Mouse (Mus musculus) CH12.LX (cell line): Measurements from ENCODE around the gene Gm39566. TPM values are rescaled to one million over a fixed set of nuclear protein-coding genes. Genes with fewer than 3 reads are reported as not detected.

Source experiments
- DNase-seq: peaks from one replicate; pipeline ENCODE4 v3.0.0-alpha.2; 2013; ENCODE audit errors: extremely low read depth
- H3K27ac ChIP-seq: 2 replicates; pipeline ENCODE4 v1.5.1; 2012; ENCODE audit warnings: low read depth, mild to moderate bottlenecking, control low read depth, moderate library complexity; ENCODE audit not compliant: insufficient read depth
- H3K27me3 ChIP-seq: replicated peaks from 2 replicates; pipeline ENCODE3; 2012; ENCODE audit warnings: inconsistent platforms
- H3K36me3 ChIP-seq, 2 experiments: replicated peaks in 1 of 2; 2 replicates each; pipeline versions ENCODE3 to v1.6.1; 2012; ENCODE audit warnings: inconsistent platforms in 1 of 2, low read length in 1 of 2, mild to moderate bottlenecking in 1 of 2, mixed read lengths in 1 of 2, moderate library complexity in 1 of 2; ENCODE audit not compliant: control insufficient read depth in 1 of 2, insufficient read depth in 1 of 2
- H3K4me1 ChIP-seq, 2 experiments: 2 replicates each; pipeline ENCODE4 v1.6.1; 2012; ENCODE audit warnings: inconsistent platforms in 1 of 2, moderate library complexity in 1 of 2; ENCODE audit not compliant: insufficient read depth in 2 of 2, control insufficient read depth in 1 of 2
- H3K4me2 ChIP-seq: 2 replicates; pipeline ENCODE4 v1.6.1; 2012; ENCODE audit warnings: low read depth, mild to moderate bottlenecking, control low read depth; ENCODE audit not compliant: poor library complexity, insufficient read depth, severe bottlenecking
- H3K4me3 ChIP-seq, 3 experiments: fragments of 150-350 bp in 1 of 3; sonication (generic) in 1 of 3; replicated peaks in 1 of 3; 2 replicates each; pipeline versions ENCODE3 to v1.5.1; 2011 to 2012; ENCODE audit warnings: low read depth in 2 of 3, low read length in 2 of 3, mild to moderate bottlenecking in 2 of 3, moderate library complexity in 2 of 3, control low read depth in 1 of 3, improper control_type of control experiment in 1 of 3, inconsistent platforms in 1 of 3, mixed read lengths in 1 of 3; ENCODE audit not compliant: poor library complexity in 1 of 3
- H3K79me2 ChIP-seq: replicated peaks from 2 replicates; pipeline ENCODE4 v1.6.1; 2012; ENCODE audit warnings: mild to moderate bottlenecking, moderate library complexity; ENCODE audit not compliant: control insufficient read depth, poor library complexity, insufficient read depth, severe bottlenecking; ENCODE audit errors: extremely low read depth
- H3K9ac ChIP-seq: 2 replicates; pipeline ENCODE4 v1.6.1; 2012; ENCODE audit warnings: low read depth, mild to moderate bottlenecking, control low read depth, moderate library complexity; ENCODE audit not compliant: insufficient read depth
- H3K9me3 ChIP-seq: replicated peaks from 2 replicates; pipeline ENCODE3; 2012; ENCODE audit warnings: low read length, inconsistent platforms, mixed read lengths
- E2F4 ChIP-seq: IDR thresholded peaks from 2 replicates; pipeline ENCODE4 v1.6.1; 2011; ENCODE audit warnings: low read depth, low read length, improper control_type of control experiment; ENCODE audit not compliant: insufficient replicate concordance
- EP300 ChIP-seq: IDR thresholded peaks from 2 replicates; pipeline ENCODE4 v1.6.1; 2011; ENCODE audit warnings: low read length, improper control_type of control experiment
- GABPA ChIP-seq: IDR thresholded peaks from 2 replicates; pipeline ENCODE4 v1.6.1; 2012; ENCODE audit warnings: low read depth, low read length, improper control_type of control experiment, inconsistent platforms; ENCODE audit not compliant: insufficient replicate concordance
- IRF4 ChIP-seq: IDR thresholded peaks from 2 replicates; pipeline ENCODE4 v1.6.1; 2014; ENCODE audit warnings: low read depth, mild to moderate bottlenecking, inconsistent platforms, low read length, improper control_type of control experiment
- MAFK ChIP-seq: IDR thresholded peaks from 2 replicates; pipeline ENCODE4 v1.6.1; 2011; ENCODE audit warnings: low read length, improper control_type of control experiment; ENCODE audit not compliant: insufficient replicate concordance
- MAX ChIP-seq: IDR thresholded peaks from 2 replicates; pipeline ENCODE4 v1.6.1; 2011; ENCODE audit warnings: low read length, improper control_type of control experiment
- MXI1 ChIP-seq: IDR thresholded peaks from 2 replicates; pipeline ENCODE4 v1.6.1; 2011; ENCODE audit warnings: mild to moderate bottlenecking, low read depth, low read length, improper control_type of control experiment
- NELFE ChIP-seq: IDR thresholded peaks from 2 replicates; pipeline ENCODE4 v1.6.1; 2011; ENCODE audit warnings: low read depth, low read length, improper control_type of control experiment
- POLR2A ChIP-seq: IDR thresholded peaks from 2 replicates; pipeline ENCODE4 v1.6.1; 2011; ENCODE audit warnings: low read depth, mild to moderate bottlenecking, improper control_type of control experiment, low read length
- POLR2AphosphoS2 ChIP-seq: IDR thresholded peaks from 2 replicates; pipeline ENCODE4 v1.6.1; 2011; ENCODE audit warnings: low read depth, low read length, improper control_type of control experiment
- RCOR1 ChIP-seq: conservative IDR thresholded peaks from 2 replicates; pipeline ENCODE4 v1.6.1; 2012; ENCODE audit warnings: low read depth, mild to moderate bottlenecking, inconsistent platforms, low read length, improper control_type of control experiment
- SMC3 ChIP-seq: IDR thresholded peaks from 2 replicates; pipeline ENCODE4 v1.6.1; 2011; ENCODE audit warnings: low read depth, low read length, improper control_type of control experiment
- ZMIZ1 ChIP-seq: IDR thresholded peaks from 2 replicates; pipeline ENCODE4 v1.6.1; 2012; ENCODE audit warnings: low read depth, mild to moderate bottlenecking, inconsistent platforms, low read length, improper control_type of control experiment
- dilution Hi-C: fragments of 300-500 bp; cut with MboI; formaldehyde crosslinking; loops from 2 replicates; pipeline ENCODE4 v1.14.3; 2020; ENCODE audit warnings: low sequenced_read_pairs; ENCODE audit not compliant: extremely low pct_unique_long_range_greater_than_20kb, extremely low pct_ligation_motif_present
- in situ Hi-C: fragments of 300-500 bp; cut with MboI; formaldehyde crosslinking; loops from 3 replicates; pipeline ENCODE4 v1.14.3; 2019; ENCODE audit warnings: low sequenced_read_pairs, low pct_ligation_motif_present, low pct_unique_long_range_greater_than_20kb, mixed read lengths
- polyA plus RNA-seq: library from polyadenylated mRNA; unstranded; fragments of >175 nt; gene quantifications from 2 replicates; pipeline ENCODE4 v1.2.1, GENCODE M21; 2012; ENCODE audit warnings: low read depth; ENCODE audit not compliant: insufficient read length
- total RNA-seq, 2 experiments: library from RNA; depleted of rRNA; stranded (reverse); fragments of 300-350 nt in 1 of 2; fragments of >200 nt in 1 of 2; gene quantifications; 2 replicates each; pipeline ENCODE4 v1.2.3; 2012 to 2014

Gm39566 gene
- total and polyA plus RNA-seq, 3 experiments = not detected

- Histone ChIP-seq H3K9me3 (no peaks in the 10 kb centered on the region), H3K4me2 (no peak overlapping the region), H3K36me3 (peaks cover 0 to 2% of the 10 kb centered on the region in 2 experiments), H3K9ac (no peak overlapping the region), H3K4me3 (no peak overlapping the region), H3K27ac (no peak overlapping the region), H3K4me1 (peaks cover 10% of the 10 kb centered on the region in 2 experiments)
- no peak for DNase-seq
- TF ChIP-seq RCOR1 = no peak
- TF ChIP-seq, all 38 proteins: peak for 0
- Histone ChIP-seq H3K79me2 (no peaks in the 10 kb centered on the region), H3K27me3 (peaks cover 57% of the 10 kb centered on the region)
- dilution Hi-C loops = no loop called here
- in situ Hi-C loops = no loop called here
These were observed 18.5 kb upstream of the Gm39566 start for GRCm38 (mm10) chr11:69833554-69833953.

DNA sequence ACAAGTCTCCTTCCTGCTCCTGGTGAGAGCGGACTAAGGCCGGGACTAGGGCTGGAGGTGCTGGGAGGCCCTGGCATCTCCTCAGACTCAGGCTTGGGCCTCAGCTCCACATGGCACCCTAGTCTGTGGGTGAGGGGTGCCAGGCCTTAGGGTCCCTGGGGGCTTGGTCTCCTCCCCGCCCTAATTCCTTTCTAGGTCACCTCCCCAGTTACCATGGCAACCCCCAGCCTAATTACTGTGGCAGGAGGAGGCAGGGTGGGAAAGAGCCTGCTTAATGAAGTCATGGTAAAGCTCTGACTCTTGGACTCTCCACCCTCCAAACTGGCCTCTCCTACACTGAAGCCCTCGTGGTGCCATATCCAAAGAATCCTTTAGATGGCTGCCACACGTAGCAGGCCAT is 13.7 kb upstream of the Gm39566 start:
- TF ChIP-seq POLR2A (no peak), SMC3 (no peak), GABPA (no peak), MXI1 (no peak), ZMIZ1 (no peak), E2F4 (no peak), POLR2AphosphoS2 (no peak), MAFK (no peak), NELFE (no peak)
- in situ Hi-C loops (no loop called here), dilution Hi-C loops (no loop called here)
- Histone ChIP-seq H3K4me2 (no peak overlapping the region), H3K79me2 (no peaks in the 10 kb centered on the region), H3K27ac (no peak overlapping the region), H3K4me1 (peaks cover 1 to 3% of the 10 kb centered on the region in 2 experiments; a peak in 2 of 4 replicates), H3K9me3 (peaks cover 10% of the 10 kb centered on the region), H3K36me3 (peaks cover 0 to 5% of the 10 kb centered on the region in 2 experiments), H3K27me3 (peaks cover 35% of the 10 kb centered on the region), H3K4me3 (no peak overlapping the region), H3K9ac (no peak overlapping the region)
- DNase-seq = no peak

- Histone ChIP-seq H3K79me2 (no peaks in the 10 kb centered on the region), H3K36me3 (peaks cover 0 to 3% of the 10 kb centered on the region in 2 experiments), H3K27me3 (peaks cover 33% of the 10 kb centered on the region), H3K9me3 (peaks cover 10% of the 10 kb centered on the region), H3K4me1 (peaks cover 0 to 3% of the 10 kb centered on the region in 2 experiments; a peak in 1 of 4 replicates), H3K4me3 (no peak overlapping the region), H3K4me2 (no peak overlapping the region), H3K9ac (no peak overlapping the region), H3K27ac (no peak overlapping the region)
- DNase-seq = no peak
- TF ChIP-seq IRF4 = no peak
- no peak for TF ChIP-seq EP300
- no peak for TF ChIP-seq MAX
- in situ Hi-C loops = no loop called here
- dilution Hi-C loops = no loop called here
These were observed 8.4 kb upstream of the Gm39566 start for GRCm38 (mm10) chr11:69823456-69823855.
